Mouse (Mus musculus) thymus, adult 2 months (tissue): Measurements from ENCODE around the gene Irf5. TPM values are rescaled to one million over a fixed set of nuclear protein-coding genes. Genes with fewer than 3 reads are reported as not detected.
"Not testable (repeated sequence)": the region's sequence is repeated elsewhere in the genome, so short reads cannot be mapped to it uniquely, and the experiment has no call there.

Experiments used
- DNase-seq: peaks from one replicate; pipeline ENCODE4 v3.0.0; 2021
- H3K27ac ChIP-seq: fragments of 200-500 bp; 2 replicates; pipeline ENCODE4 v1.5.1; 2012; ENCODE audit warnings: low read length, control low read depth; ENCODE audit not compliant: control insufficient read depth, insufficient read depth
- H3K27me3 ChIP-seq: fragments of 200-500 bp; 2 replicates; pipeline ENCODE4 v1.6.1; 2012; ENCODE audit warnings: mild to moderate bottlenecking, low read length, moderate library complexity, mixed read lengths; ENCODE audit not compliant: control insufficient read depth, insufficient read depth
- H3K36me3 ChIP-seq: fragments of 200-500 bp; 2 replicates; pipeline ENCODE4 v1.6.1; 2012; ENCODE audit warnings: mild to moderate bottlenecking, low read length, moderate library complexity; ENCODE audit not compliant: control insufficient read depth, insufficient read depth
- H3K4me1 ChIP-seq: fragments of 200-500 bp; replicated peaks from 2 replicates; pipeline ENCODE4 v1.6.1; 2012; ENCODE audit warnings: low read length; ENCODE audit not compliant: control insufficient read depth, insufficient read depth
- H3K4me3 ChIP-seq: fragments of 200-500 bp; 2 replicates; pipeline ENCODE4 v1.5.1; 2012; ENCODE audit warnings: mild to moderate bottlenecking, low read length, control low read depth, moderate library complexity; ENCODE audit not compliant: control insufficient read depth, insufficient read depth
- CTCF ChIP-seq: fragments of 200-500 bp; IDR thresholded peaks from 2 replicates; pipeline ENCODE4 v1.5.1; 2012; ENCODE audit warnings: mild to moderate bottlenecking, control low read depth, low read length, moderate library complexity, borderline replicate concordance; ENCODE audit not compliant: control insufficient read depth, poor library complexity, insufficient read depth; ENCODE audit errors: extremely low read depth
- POLR2A ChIP-seq: fragments of 200-500 bp; IDR thresholded peaks from 2 replicates; pipeline ENCODE4 v1.6.1; 2012; ENCODE audit warnings: mild to moderate bottlenecking, low read length, control low read depth, moderate library complexity; ENCODE audit not compliant: control insufficient read depth, poor library complexity, insufficient read depth; ENCODE audit errors: extremely low read depth
- WGBS: fragments of 180-500 bp; shearing (Covaris S2); methylation state at CpG from one replicate; pipeline ENCODE4 v1.1.7; 2018; 5-methylcytosine and 5-hydroxymethylcytosine counted together
- polyA plus RNA-seq: library from polyadenylated mRNA; depleted of rRNA; stranded (reverse); fragments of >200 nt; gene quantifications from 2 replicates; pipeline ENCODE4 v1.2.3, GENCODE M21; 2012

Gene Irf5
- polyA plus RNA-seq, 1 experiment, result 46.4 TPM

DNA sequence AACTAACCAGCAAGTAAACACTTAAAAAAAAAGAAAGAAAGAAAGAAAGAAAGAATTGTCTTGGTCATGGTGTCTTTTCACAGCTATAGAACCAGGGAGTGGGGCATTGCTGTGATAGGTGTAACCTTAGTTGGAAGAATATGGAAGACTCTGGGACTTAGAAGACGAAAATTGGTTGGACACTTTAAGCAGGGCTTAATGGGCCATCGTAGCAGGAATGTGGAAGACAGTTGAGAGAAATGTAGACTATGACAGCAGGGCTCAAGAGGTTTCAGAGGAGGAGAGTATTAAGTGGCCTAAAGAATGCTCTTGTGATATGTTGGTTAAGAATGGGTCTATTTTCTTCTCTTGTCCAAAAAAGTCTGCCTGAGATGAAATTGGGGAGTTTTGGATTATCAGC is 19.2 kb downstream of the Irf5 start:
- H3K4me3 ChIP-seq, result no peak overlapping the region
- no peaks in the 10 kb centered on the region for H3K27me3 ChIP-seq
- no peaks in the 10 kb centered on the region for H3K4me1 ChIP-seq
- WGBS, result 99% methylated on average over 2 of the region's 2 CpGs
- TF ChIP-seq CTCF, result no peak
- TF ChIP-seq POLR2A, result no peak
- peaks cover 74% of the 10 kb centered on the region for H3K36me3 ChIP-seq
- no peak for DNase-seq
- no peak overlapping the region for H3K27ac ChIP-seq

DNA sequence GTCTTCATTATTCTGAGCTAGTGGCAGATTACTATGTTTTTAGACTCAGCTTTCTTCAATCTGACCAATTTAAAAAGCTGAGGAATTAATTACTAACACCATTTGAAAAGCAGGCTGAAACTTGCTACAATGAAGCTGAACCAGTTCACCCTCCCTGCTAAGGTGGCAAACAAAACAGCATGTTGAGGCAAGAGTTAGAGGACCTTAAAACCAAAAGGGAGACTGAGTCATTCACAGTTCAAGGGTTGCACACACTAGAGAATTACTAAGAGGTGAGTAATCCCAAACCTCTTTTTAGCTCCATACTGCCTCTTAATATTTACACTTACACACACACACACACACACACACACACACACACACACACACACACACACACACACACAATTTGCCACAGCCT is 21.2 kb downstream of the Irf5 start:
- no peak for DNase-seq
- Histone ChIP-seq H3K27ac (no peak overlapping the region), H3K27me3 (no peaks in the 10 kb centered on the region), H3K36me3 (peaks cover 76% of the 10 kb centered on the region), H3K4me3 (no peak overlapping the region), H3K4me1 (no peaks in the 10 kb centered on the region)
- TF ChIP-seq POLR2A, result no peak
- no peak for TF ChIP-seq CTCF

DNA sequence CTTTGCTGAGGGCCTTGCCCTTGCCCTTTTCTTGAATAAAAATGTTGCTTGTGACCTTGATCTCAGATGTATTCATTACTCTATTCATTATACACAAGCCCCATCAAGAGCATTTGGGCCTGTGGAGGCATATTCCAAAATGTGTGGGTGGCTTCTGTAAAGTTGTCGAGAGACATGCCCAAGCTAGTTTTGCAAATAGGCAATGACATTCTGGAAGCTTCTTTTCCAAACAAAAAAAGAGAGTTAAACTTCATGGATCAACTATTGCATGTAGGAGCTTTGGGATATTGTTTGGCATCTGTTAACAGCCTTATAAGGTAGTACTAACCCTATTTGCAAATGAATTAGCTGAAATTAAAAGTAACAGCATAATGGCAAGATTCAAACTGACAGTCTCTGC is 21.7 kb downstream of the Irf5 start:
- H3K4me1 ChIP-seq, result no peaks in the 10 kb centered on the region
- no peak overlapping the region for H3K4me3 ChIP-seq
- H3K27me3 ChIP-seq, result no peaks in the 10 kb centered on the region
- peaks cover 76% of the 10 kb centered on the region for H3K36me3 ChIP-seq
- WGBS, result 94% methylated on average over 1 of the region's 1 CpGs
- TF ChIP-seq POLR2A (no peak), CTCF (no peak)
- DNase-seq, result no peak
- H3K27ac ChIP-seq, result no peak overlapping the region

DNA sequence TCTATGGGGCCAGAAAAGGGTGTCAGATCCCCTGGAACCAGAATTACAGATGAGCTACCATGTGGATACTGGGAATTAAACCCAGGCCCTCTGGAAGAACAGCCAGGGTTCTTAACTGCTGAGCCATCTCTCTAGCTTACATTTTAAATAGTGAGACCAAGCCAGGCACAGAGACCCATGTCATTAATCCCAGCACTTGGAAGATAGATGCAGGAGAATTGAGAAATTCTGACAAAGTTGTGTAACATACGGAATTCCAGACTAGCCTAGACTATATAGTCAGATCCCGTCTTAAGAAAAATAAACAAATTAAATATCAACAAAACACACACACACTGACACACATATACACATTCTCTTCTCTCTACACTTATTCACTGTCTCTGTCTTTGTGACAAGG is 26.1 kb downstream of the Irf5 start:
- no peak overlapping the region for H3K27ac ChIP-seq
- WGBS, result 100% methylated on average over 2 of the region's 2 CpGs
- no peaks in the 10 kb centered on the region for H3K27me3 ChIP-seq
- H3K36me3 ChIP-seq, result peaks cover 85% of the 10 kb centered on the region
- H3K4me3 ChIP-seq, result no peak overlapping the region
- TF ChIP-seq CTCF (no peak), POLR2A (no peak)
- DNase-seq, result no peak
- no peaks in the 10 kb centered on the region for H3K4me1 ChIP-seq

DNA sequence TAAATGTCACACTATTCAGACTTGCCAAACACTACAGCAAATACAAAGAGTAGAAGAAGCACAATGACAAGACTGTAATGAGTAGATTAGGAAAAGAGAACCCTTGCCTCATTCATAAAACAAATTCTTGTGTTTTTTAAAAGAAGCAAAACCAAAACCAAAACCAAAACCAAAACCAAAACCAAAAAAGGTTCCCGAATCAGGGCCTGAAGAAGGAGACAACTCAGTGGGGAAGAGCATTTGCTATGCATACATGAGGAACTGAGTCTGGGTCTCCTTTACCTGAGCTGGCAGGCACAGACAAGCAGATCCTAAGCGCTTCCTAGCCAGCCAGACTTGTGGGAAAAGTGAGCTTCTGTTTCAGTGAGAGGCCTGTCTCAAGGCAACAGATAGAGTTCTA is 30.7 kb downstream of the Irf5 start:
- TF ChIP-seq POLR2A (no peak), CTCF (no peak)
- Histone ChIP-seq H3K4me1 (no peaks in the 10 kb centered on the region), H3K27me3 (no peaks in the 10 kb centered on the region), H3K36me3 (peaks cover 89% of the 10 kb centered on the region), H3K4me3 (no peak overlapping the region), H3K27ac (no peak overlapping the region)
- 67% methylated on average over 2 of the region's 2 CpGs for WGBS
- DNase-seq, result no peak

DNA sequence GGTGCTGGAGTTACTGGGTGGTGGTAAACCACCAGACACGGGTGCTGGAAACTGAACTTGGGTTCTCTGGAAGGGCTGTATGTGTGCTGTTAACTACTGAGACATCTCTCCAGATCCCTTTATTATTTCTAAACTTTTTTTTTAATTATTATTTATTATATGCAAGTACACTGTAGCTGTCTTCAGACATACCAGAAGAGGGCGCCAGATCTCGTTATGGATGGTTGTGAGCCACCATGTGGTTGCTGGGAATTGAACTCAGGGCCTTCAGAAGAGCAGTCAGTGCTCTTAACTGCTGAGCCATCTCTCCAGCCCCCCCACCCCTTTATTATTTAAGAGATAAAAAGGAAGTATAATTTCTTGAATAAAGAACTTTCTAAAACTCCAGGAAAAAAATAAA is 50.0 kb downstream of the Irf5 start:
- peaks cover 74% of the 10 kb centered on the region for H3K36me3 ChIP-seq
- WGBS, result 97% methylated on average over 3 of the region's 3 CpGs
- H3K27ac ChIP-seq, H3K4me3 ChIP-seq, H3K27me3 ChIP-seq, H3K4me1 ChIP-seq, DNase-seq: not testable (repeated sequence)

DNA sequence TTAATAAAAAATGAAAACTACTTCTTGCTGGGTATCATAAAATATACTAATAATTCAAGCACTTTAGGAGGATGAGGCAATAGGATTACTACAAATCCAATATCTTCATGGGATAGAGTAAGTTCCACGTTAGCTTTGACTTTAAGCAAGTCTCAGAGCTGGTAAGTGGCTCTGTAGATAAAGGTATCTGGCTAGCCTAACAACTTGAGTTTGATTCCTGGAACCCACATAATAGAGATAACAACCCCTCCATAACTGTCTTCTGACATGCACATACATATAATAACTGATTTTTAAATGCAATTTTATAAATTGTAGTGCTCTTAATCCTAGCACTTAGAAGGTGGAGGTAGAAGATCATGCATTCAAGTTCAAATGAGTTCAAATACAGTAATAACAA is 54.3 kb downstream of the Irf5 start:
- WGBS, result 96% methylated on average over 1 of the region's 1 CpGs
- H3K36me3 ChIP-seq, result peaks cover 69% of the 10 kb centered on the region
- H3K4me1 ChIP-seq, result no peaks in the 10 kb centered on the region
- no peak for DNase-seq
- H3K27ac ChIP-seq, result no peak overlapping the region
- H3K27me3 ChIP-seq, result no peaks in the 10 kb centered on the region
- TF ChIP-seq CTCF (no peak), POLR2A (no peak)
- H3K4me3 ChIP-seq, result no peak overlapping the region
